Mouse (Mus musculus): Measurements from ENCODE around the gene Wnt11.

DNA sequence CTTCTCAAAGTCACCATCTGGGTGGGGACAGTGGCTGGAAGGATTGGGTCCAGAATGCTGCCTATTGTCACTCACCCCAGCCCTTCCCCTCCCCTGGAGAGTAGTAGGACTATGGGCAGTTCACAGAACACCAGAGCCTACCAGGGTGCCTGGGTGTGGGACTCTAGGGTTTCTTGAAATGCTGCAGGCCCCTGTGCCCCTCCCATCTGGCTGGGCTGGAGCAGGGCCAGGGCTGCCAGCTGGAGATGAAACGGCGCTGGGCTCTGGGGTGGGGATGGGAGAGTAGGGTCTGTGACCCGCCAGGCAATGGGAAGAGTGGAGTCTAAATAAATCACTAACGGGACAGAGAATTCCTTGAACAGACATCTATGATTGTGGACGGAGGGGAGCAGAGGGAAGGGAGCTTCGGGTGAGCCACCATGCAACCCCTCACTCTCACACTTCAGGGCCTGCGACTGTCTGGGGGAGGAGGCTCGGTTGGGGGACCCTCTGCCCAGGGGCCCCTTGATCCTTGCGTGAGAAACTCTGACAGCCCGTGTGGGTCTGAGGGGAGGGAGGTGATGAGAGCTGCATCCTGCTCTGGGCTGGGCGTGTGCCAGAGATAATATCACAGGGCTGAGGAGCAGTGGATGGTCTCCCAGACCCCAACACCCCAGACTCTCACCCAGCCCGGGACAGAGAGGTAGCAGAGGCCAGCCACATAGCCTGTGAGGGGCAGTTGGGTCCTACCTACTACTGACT lies 32.3 kb downstream of the Wnt11 start:
- TF ChIP-seq EP300 (IDR thresholded peaks at IDR 0.05; ENCODE audit: insufficient read depth, low read depth, low read length), result no peak
- TF ChIP-seq CTCF (IDR thresholded peaks at IDR 0.05; ENCODE audit: low read depth, low read length), result no peak
